Mouse (Mus musculus): ENCODE results near the gene Rab3il1.
A peak's percentile ranks its signal among the peaks of the same experiment; 100 is the strongest.

The Rab3il1 gene

DNA sequence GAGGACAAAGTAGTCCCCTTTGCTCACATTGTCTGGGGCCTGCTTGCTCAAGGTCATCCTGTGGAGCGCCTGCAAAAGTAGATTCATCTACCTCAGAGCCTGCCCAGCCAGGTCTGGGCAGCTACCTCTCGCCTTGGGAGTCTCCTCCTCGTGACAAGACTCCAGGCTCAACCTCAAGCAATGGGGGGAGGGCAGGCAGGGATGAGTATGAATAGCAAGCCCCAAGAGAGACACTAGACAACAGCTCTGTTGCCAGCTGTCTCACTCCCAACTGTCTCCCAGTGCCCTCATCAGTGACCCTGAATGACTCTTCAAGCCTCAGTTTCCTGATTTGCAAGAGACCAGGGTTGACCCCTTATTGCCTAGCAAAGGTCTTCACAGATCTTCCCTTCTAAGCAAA, 11.9 kb downstream of the Rab3il1 start:
- no peak for DNase-seq (ENCODE audit: low spot score in 2 of 2)

DNA sequence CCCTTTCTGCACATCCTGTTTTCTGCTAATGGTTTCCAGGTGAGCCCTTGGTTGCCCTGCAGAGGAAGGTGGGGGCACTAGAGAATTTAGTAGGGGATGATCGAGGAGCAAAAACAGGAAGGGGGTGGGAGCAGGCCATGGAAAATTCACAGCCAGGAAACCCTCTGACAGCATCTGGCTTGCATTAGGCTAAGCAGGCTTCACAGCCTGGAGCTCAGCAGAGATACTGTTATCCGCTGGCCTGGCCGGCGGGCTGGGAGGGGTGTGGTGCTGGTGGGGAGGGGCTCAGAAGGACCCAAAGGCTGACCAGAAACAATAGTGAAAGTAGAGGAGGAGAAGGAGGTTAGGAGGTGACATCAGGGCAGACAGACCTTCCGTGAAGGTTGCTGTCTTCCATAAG, 12.4 kb downstream of the Rab3il1 start:
- peak in 1 of 2 experiments; percentile 67 for DNase-seq (ENCODE audit: low spot score in 2 of 2)

DNA sequence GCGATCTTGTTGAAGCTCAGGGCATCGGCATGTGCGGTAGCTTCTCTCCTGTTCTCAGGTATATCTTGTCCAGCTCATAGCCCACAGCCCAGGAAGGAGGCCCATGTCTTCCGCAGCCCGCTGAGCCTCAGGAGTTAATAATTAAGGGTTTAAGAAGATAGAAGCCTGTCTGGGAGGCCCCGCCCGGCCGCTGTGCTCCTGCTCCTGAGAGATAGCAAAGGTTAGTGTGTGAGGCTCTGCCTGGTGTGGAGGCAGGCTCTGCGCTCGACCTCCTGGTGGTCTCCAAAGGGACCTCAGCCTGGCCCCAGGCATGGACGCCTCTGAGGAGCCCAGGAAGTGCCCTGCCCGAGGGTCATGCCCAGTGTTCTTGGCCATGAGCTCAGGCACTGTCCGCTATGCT, 13.4 kb downstream of the Rab3il1 start:
- no peak for DNase-seq (ENCODE audit: low spot score in 2 of 2)

DNA sequence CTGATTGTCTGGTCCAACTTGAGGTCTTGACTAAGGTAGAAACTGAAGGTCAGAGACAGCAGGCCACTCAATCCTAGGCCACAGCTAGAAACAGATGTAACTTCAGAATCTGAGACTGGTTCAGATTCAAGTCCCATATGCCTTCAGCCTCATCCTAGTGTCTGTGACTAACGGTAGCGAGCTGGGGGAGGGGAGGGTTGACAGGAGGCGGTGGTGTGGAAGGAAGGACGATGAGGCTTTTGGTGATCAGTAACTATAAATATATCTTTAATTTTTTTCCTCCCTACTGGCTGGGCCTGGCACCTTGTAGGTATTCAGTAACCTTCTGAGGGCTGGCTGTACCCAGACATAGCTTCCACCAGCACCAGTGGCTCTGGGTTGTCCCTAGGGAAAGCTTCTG, 14.0 kb downstream of the Rab3il1 start:
- DNase-seq (ENCODE audit: low spot score in 2 of 2) = no peak

DNA sequence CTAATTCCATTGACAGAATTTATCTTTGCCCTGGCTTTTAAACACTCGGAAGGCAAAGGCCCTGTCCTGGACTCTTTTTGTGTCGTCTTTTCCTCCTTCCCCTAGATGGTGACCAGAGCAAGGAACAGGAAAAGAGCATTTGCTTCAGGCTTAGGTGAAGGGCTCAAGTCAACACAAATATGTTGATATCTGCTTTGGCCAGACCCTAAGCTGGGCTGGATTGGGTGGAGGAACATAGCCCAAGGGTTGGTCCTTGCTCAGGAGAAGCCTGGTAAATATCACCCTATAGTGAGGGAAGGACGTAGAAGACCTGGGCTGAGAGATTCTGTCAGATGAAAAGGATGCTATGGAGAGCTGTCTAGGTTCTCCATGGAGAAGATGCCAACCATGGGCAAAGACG, 14.7 kb downstream of the Rab3il1 start:
- DNase-seq (ENCODE audit: low spot score in 2 of 2) = no peak

DNA sequence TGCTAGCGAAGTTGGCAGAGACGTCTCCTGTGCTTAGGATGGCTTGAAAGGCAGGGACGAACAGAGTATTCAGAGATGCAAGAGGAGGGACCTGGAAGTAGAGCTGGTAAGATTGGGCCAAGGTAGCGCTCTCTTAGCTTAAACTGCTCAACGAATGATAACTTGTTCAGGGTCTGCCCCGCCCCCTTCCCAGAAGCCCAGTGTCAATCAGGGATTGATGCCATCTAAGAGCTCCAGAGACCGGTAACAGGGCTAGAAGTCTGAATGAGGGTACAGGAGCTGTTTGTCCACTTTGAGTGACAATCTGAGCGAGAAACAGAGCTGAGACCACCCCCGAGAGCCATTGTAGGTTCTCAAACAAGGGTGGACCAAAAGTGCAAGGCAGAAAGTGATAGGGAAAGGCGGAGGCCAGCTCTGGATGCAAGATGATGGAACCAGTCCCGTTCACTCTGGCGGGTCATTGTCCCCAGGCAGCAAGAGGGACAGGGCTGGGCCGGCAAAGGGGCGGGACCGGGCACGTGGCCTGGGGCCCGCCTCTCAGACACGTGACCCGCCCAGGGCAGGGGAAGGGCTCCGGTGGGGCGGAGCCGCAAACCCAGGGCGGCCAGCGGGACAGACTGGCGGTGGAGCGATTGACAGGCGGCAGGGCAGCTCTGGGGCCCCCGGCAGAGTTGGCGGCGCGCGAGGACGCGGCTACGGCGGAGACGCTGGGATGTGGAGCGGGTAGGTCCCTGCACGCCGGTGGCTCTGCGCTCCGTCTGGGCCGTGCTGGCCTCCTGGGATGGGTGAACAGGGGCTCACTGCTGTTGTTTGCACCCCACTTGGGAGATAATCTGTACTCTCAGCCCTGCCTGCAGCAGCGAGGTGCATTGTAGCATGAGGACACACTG, 16.4 kb downstream of the Rab3il1 start:
- peak; percentile 86 to 87 for DNase-seq (ENCODE audit: low spot score in 2 of 2)

DNA sequence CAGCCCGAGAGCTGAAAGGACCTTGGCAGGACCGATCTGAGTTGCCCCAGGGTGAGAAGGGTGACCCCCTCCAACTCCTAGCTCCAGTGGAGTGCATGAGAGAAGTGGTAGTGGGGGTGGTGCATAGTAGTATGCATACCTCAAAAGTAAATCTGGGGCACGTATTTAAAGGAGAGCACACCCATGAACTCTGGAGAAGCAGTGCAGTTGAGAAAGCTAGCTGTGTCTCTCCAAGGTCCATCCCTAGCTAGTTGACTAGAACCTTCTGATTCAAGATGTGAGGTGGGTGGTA, 17.0 kb downstream of the Rab3il1 start:
- DNase-seq (ENCODE audit: low spot score in 2 of 2) = no peak

DNA sequence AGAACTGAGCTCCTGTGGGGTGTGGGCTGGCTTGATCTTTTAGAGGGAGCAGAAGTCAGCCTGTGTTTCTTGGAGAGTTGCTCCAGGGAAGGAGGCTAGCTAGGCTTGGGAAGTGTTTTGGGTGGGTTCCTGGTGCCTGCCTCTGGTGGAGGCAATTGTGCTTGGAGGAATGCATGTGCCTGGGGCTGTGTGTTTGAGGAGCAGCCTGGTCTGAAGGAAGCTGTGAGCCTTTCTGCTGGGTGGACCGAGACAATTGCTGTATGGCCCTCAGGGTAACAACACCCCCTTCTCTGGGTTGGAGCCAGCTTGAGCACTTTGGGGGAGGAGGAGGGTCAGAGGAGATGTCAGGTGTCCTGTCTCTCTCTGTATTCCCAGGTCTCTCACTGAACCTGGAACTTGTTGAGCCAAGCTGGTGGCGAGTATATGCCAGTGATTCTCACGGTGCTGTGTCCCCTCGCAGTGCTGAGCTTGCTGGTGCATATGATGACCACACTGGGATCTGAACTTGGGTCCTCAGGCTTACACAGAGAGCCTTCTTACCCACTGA, 17.8 kb downstream of the Rab3il1 start:
- no peak for DNase-seq (ENCODE audit: low spot score in 2 of 2)

DNA sequence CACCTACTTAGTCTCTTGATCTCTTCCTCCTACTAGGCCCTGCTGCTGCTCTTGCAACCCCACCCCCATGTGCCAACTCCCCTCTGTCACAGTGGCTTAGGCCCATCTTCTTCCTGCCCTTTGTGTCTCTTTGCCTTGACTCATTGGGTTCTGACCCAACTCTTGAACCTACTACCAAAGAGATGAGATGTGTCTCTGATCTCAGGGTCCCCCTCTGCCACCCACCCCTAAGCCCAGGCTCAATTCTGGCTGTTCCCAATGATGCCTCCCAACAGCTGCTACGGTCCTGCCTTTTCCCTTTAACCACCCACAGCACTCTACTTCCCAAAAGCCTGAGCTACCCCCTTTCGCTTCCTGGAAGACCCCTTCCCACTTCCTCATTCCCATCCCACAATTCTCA, 20.5 kb downstream of the Rab3il1 start:
- no peak for DNase-seq (ENCODE audit: low spot score in 2 of 2)

DNA sequence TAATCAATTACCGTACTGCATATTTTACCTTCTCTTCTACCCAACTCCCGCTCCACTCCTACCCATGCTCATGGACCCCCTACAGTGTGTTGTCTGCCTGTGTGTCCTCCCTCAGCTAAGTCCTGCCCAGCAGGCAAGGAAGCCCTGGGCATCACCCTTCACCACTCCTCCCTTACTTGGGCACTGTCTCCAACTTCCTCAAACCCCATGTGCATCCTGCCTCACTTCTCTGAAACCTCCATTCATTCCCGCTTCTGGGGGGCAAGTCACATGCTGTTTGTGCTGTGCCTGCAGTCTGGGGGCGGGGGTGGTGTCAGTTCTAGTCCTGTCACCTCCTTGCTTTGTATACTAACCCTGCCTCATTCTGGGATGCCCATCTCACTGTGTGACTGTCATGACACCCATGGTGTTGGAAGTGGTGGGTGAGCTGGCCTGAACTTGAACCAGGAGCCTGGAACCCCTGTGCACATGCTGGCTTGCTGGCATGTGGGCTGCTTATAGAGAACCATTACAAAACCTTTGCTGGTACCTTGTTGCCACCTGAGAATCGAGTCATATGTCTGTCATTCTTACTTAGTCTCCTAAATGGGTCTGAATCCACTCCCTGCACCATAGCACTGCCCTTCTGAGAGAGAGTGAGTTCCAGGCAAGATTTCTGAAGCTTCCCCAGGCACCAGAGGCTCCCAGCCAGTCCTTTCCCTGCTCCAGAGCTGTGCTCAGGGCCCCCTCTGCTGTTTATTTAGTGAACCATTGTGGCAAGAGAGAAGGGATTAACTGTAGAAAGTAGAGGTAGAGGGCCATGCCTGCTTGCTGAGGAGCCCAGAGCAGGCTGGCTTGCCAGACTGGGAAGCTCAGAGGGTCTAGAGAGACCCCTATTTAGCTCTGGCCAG, 21.2 kb downstream of the Rab3il1 start:
- no peak for DNase-seq (ENCODE audit: low spot score in 2 of 2)

DNA sequence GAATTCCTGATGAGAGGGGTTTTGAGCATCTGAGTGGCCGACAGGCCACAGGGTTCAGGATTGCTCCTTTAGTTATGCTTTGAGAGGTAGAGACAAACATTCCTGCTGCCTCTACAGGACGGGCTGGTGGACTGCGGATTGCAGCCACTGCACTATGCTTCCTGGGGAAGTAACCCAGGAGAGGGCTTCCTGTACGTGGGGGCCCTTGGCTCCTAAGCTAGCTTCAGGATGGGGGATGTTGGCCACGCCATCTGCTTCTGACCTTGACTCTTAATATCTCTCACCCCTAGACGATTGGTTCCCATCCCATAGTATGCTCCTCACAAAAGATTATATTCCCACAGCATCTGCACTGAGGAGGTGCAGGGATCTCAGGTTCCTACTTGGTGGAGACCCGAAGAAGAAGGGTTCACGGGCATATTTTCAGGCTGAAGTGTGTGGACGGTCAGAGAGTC, 21.9 kb downstream of the Rab3il1 start:
- no peak for DNase-seq (ENCODE audit: low spot score in 2 of 2)

DNA sequence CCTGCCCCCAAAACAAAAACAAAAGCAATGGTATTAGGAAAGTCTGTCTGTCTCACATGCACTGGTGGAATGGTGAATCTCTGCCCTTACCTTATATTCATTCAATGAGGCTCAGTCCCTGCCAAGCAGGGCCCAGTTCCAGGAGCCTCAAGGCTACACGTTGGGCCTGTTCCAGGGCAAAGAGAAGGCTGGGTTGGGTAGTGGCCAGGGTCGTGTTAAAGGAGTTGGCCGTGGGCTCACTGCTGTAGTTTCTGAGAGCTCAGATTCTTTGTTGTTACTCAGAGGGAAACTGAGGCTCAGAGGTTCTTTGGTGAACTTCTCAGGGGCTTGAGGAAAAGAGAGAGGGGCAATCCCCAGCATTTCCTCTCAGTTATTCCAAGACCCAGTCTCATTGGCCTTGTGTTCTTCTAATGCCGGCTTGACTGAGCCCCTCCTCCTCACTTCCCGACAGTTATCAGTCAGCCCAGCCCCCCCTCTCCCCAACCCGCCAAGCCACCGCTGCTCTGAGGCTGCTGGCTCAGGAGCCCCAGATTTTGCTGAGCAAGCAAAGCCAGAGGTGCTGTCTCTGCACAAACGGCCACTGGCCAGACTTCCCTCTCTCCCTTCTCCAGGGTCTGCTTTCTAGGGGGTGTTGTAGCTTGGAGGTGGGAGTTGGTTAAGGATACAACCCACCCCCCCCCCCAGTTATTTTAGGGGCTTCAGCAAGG, 23.9 kb downstream of the Rab3il1 start:
- peak in 1 of 2 experiments; percentile 69 for DNase-seq (ENCODE audit: low spot score in 2 of 2)

DNA sequence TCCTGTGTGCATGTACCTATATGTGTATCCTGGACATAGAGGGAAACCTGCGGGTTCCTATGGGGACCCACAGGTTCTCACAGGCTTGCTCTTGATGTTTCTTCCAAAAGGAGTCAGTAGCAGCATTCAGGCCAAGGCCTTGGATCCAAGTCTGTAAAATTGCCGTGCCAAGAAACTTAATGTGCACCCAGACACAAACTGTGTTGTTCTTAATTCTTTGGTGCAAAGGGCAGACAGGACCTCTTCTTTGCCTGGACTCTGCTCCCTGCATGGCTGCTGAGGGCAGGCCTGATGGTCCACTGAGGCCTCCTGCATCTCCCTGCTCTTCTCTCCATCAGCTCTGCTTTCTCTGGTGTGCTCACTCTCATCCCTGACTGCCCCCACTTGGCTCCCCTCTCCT, 28.3 kb downstream of the Rab3il1 start:
- no peak for DNase-seq (ENCODE audit: low spot score in 2 of 2)

DNA sequence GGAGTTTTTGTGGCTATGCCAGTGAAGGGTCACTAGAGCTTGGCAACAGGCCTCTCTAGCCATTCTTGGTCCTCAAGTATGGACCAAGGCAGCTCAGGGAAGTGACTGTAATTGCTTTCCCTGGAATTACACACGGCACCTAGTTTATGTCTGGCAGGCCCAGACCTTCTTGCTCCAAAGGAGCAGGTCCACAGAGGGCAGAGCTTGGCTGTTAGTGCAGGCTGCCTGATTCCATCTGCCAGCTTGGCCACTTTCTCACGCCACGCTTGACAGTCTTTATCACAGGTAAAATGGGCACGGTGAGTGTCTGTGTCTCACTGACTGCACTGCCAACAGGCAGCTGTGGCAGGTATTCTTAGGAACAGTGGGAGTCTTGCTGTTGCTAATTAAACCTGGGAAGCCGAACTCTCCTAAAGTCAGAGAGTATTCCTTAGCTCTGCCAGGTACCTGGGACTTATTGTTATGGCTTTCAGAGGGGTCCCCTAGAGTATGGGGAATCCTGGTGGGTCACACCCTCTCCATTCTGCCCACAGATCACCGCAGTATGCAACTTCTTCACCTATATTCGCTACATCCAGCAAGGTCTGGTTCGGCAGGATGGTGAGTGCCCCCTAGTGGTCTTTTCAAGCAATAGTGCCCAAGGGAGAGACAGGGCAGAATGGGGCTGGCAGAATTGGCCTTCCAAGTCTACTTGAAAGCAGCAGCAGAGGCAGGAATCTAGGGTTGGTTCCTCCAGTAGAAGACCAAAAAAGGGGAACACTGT, 31.9 kb downstream of the Rab3il1 start:
- DNase-seq (ENCODE audit: low spot score in 2 of 2) = no peak

DNA sequence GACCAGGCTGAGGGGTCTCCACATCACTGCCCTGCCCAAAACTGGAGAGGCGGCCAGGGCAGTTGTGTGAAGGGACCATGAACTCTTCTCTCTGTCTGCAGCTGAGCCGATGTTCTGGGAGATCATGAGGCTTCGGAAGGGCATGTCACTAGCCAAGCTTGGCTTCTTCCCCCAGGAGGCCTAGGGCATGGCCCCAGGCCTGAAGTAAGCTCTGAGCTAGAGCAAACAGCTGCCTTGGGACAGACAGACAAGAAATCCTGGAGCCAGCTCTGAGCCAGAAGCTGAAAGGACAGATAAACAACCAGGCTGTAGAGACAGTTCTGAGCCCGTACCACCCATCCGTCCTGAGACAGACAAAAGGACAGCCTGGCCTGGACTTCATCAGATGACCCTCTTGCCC, 32.9 kb downstream of the Rab3il1 start:
- no peak for DNase-seq (ENCODE audit: low spot score in 2 of 2)

DNA sequence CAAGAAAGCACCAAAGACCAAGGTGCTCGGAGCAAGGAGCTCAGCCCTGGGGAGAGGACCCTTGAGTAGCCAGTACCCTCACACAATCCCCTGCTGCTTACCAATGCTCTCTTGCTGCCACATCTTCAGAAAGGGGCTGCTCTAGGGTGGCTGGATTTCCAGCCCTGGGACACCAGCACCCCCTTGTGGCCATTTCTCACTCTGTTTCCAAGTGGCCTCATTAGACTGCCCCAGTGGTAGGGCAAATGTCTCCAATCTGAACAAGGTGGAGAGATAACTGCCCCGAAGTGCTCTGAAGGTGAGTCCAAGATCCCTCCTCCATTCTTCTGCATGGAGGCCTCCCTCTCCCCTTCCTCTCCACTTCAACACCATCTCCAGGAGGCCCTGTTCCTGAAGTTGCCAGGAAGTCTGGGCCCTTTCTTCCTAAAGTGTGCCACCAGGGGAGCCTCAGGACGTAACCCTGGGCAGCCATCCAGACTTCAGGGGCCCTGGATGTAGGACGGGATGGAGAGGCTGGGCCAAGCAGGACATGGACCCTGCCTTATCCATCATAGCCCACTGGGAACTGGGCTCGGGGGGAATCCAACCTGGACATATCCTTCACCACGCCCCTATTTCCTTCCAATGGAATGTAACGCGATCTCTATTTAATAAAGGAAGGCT, 33.4 kb downstream of the Rab3il1 start:
- peak; percentile 69 to 83 for DNase-seq (ENCODE audit: low spot score in 2 of 2)

DNA sequence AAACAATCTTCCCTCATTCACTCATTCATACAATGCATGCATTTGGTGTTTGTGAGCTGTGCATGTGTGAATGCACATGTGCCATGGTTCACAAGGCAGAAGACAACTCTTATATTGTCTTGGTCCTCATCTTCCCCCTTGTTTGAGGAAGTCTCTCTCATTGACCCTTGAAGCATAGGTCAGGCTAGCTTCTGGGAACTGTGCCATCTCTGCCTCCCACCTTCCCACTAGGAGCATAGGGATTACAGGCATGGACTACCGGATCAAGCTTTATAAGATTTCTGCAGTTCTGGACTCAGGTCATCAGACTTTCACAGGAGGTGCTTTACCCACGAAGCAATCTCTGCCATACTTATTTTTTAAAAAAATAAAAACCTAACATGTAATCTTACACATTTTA, 36.1 kb downstream of the Rab3il1 start:
- no peak for DNase-seq (ENCODE audit: low spot score in 2 of 2)

DNA sequence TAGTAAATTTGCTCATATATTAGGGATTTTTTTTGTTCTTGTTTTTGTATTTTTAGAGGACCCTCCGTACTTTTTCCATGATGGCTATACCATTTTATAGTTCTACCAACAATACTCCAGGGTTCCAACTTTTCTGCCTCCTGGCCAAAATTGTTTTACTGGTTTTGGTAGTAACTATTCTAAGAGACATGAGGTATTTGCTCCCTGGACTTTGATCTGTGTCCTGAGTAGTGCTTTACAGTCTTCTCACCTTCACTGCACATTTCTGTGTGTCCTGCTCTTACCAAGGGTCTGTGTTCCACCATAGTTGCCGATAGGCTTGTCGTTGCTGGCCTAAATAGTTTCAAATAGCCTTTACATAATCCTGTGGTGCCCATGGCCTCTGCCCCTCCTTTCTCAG, 36.9 kb downstream of the Rab3il1 start:
- DNase-seq (ENCODE audit: low spot score in 2 of 2) = no peak

DNA sequence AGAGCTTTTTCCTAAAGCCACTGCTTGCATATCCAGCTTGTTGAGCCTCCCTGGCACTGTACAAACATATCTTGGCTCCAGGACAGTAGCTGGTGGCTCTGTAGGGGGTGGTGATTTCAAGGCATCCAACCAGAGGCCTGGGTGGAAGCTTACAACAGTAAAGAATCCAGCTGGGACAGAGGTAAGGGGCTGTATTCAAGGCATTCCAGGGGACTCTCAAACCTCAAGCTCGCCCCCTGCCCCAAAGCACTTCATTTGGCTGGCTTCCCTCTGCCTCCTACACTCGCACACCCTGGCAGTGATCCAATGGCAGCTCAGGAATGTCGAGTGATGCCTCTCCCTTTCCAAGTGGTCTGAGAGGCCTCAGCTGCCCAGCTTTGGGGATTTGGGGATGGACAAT, 37.4 kb downstream of the Rab3il1 start:
- DNase-seq (ENCODE audit: low spot score in 2 of 2) = peak in 1 of 2 experiments; percentile 67

DNA sequence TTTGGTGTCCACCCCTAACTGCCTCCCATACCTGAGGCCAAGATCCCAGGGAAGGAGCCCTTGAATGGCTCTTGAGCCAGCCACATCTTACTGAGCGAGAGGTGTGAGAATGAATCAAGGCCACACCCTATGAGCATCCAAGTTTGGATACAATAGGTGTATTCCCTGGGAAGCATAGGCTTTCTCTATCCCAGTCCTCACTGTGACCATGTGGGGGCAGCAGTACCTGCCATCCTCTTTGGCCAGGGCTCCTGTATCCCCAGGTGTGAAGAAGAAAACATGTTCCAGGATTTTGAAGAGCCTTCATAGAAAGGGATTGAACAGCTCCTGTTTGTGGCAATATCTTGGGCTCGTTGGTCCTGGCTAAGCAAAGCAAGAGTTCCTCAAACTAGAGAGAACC, 38.1 kb downstream of the Rab3il1 start:
- DNase-seq (ENCODE audit: low spot score in 2 of 2) = no peak
